Mouse (Mus musculus): ENCODE measurements around the gene Zfp386.

DNA sequence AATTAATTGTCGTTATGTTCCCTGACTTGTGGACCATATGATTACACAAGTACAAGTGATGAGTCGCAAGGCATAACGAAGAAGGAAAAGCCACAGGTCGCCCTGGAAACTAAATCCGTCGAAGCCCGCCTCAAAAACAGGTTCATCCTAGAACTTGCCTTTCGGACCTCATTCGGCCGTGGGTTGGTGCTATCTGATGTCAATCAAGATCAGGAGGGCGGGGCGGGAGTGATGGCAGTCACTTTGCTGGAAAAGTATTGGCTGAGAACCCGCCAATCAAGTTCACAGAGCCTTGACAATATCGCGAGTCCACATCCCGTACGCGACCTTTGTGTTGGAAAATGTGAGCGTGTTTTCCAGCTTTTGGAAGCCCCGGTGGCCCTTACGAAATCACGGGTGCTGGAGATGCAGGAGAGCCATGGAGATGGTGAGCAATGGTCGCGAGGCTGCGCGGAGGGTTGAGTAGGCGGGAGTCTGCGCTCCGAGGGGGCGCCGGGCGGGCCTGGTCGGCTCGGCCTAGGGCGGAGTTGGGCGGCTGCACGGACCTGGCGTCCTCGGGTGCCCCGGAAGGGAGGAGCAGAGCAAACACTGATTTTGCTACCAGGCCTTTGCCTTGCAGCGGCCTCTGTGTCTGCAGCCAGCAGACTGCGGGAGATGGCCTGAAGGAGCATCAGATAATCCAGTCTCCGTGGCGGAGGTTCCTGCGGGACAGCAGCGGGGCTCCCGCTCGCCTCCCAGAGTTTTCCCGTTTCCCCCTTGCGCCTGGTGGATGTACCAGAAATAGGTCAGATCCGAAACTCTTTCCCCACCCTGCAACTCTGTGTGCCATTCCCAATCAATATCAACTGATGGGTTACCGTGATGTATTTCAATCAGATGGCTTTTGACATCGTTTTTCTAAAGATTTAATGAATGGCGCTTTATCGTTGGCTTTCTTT, at the start of gene Zfp386:
- TF ChIP-seq CTCF (IDR thresholded peaks at IDR 0.05; ENCODE audit: insufficient read depth, low read length), result no peak
- peak; percentile 38; the same call in 1 of the 2 replicates for TF ChIP-seq POLR2A (IDR thresholded peaks at IDR 0.05; ENCODE audit: borderline replicate concordance, extremely low read depth, low read depth, low read length)

Data from lung, adult 2 months (tissue).